In genomic region chr19:59388399-59388798, GRCm38 (mm10) we compare ENCODE assay signal across 9 mouse cellular contexts. TPM values are rescaled to one million over a fixed set of nuclear protein-coding genes. Genes with fewer than 3 reads are reported as not detected.
DNase-seq lines count a peak whose midpoint lies in the region; ATAC-seq lines count a peak whose summit lies in the region.
"Had no signal": no experiment of that assay in that cellular context is flagged by ENCODE, and none has a peak within 500 bp of the region (broad histone marks: within the 10 kb centered on the region; RNA-seq: fewer than 3 reads in every experiment).

No protein-coding gene starts in this region.

- peaks cover 46% of the 10 kb centered on the region for H3K27me3 ChIP-seq in hindbrain, embryonic 13.5 days
- H3K27me3 ChIP-seq in midbrain, embryonic 15.5 days (replicated peaks) = peaks cover 10% of the 10 kb centered on the region; the same call in 1 of the 2 replicates

- peak; percentile 20 for DNase-seq in CD4-positive, CD25-positive, alpha-beta regulatory T cell, adult 2 months (ENCODE audit: low read depth, low spot score)
- peak; percentile 26 for DNase-seq in embryo, embryonic 10.5 days (ENCODE audit: low spot score)
- no peak for DNase-seq in kidney, postnatal 36 days
- DNase-seq in gastrocnemius, postnatal 25 days = no peak
- no peak for DNase-seq in urinary bladder, postnatal 36 days (ENCODE audit: low spot score in 2 of 2)

- no peak for ATAC-seq in CD4-positive, CD25-positive, alpha-beta regulatory T cell, adult 4 months
- no peak for ATAC-seq in hindbrain, embryonic 13.5 days (ENCODE audit: low FRiP score)
- peak; percentile 52; the same call in 1 of the 2 replicates for ATAC-seq in midbrain, embryonic 15.5 days (replicated peaks)

- no peak overlapping the region for H3K9ac ChIP-seq in hindbrain, embryonic 13.5 days
- H3K9ac ChIP-seq in midbrain, embryonic 15.5 days = no peak overlapping the region

- peaks cover 14% of the 10 kb centered on the region for H3K4me1 ChIP-seq in hindbrain, embryonic 13.5 days (replicated peaks)
- H3K4me1 ChIP-seq in midbrain, embryonic 15.5 days = peaks cover 14% of the 10 kb centered on the region

- no peak overlapping the region for H3K4me3 ChIP-seq in hindbrain, embryonic 13.5 days
- no peak overlapping the region for H3K4me3 ChIP-seq in midbrain, embryonic 15.5 days
- H3K4me3 ChIP-seq: erythroblast, embryonic 14.5 days had no signal

- no peak overlapping the region for H3K27ac ChIP-seq in hindbrain, embryonic 13.5 days
- H3K27ac ChIP-seq in midbrain, embryonic 15.5 days = no peak overlapping the region

- H3K36me3 ChIP-seq in hindbrain, embryonic 13.5 days = no peaks in the 10 kb centered on the region
- H3K36me3 ChIP-seq in midbrain, embryonic 15.5 days (replicated peaks) = no peaks in the 10 kb centered on the region

- 5% methylated on average over 5 of the region's 5 CpGs for WGBS in hindbrain, embryonic 13.5 days
- 1% methylated on average over 5 of the region's 5 CpGs for WGBS in midbrain, embryonic 15.5 days

- peak overlapping the region; percentile 35 for H3K4me2 ChIP-seq in hindbrain, embryonic 13.5 days
- H3K4me2 ChIP-seq in midbrain, embryonic 15.5 days = peak overlapping the region; percentile 32

- no peaks in the 10 kb centered on the region for H3K9me3 ChIP-seq in hindbrain, embryonic 13.5 days
- no peaks in the 10 kb centered on the region for H3K9me3 ChIP-seq in midbrain, embryonic 15.5 days

RNA-seq across cellular contexts. Expression of gene Pdzd8, which starts 42.8 kb away (rescaled TPM):
- 10 to 100 TPM in 1 of 2 experiments, 1 to 10 TPM in 1; 6.2 to 10.1 TPM for polyA plus RNA-seq in CD4-positive, CD25-positive, alpha-beta regulatory T cell, adult 4 months (2017; shearing (Covaris generic))
- 9.1 and 10.4 TPM in 2 replicates for polyA plus RNA-seq in hindbrain, embryonic 13.5 days (2015; fragmentation: Nextera tagmentation; extraction: Ambion mirVana)
- polyA plus RNA-seq in midbrain, embryonic 15.5 days (2015; fragmentation: Nextera tagmentation; extraction: Ambion mirVana) = 9.9 and 10.3 TPM in 2 replicates
- total RNA-seq in gastrocnemius, postnatal 25 days (2021) = 10 to 100 TPM; 12.2 to 12.7 TPM

Comparison
In these comparisons a context has a peak if more than half of its experiments do, and no peak if none do; other contexts are left out.
1. DNase-seq: peak in CD4-positive, CD25-positive, alpha-beta regulatory T cell, adult 2 months (single experiment) and embryo, embryonic 10.5 days (single experiment); none in kidney, postnatal 36 days (0 of 2), gastrocnemius, postnatal 25 days (single experiment) and urinary bladder, postnatal 36 days (0 of 2).